Mouse (Mus musculus): ENCODE data around the gene Olfm2.
"Not testable (repeated sequence)": the region's sequence is repeated elsewhere in the genome, so short reads cannot be mapped to it uniquely, and the experiment has no call there.

Olfm2 gene

GRCm38 (mm10) chr9:20652260-20652658 lies 93.9 kb downstream of the Olfm2 start:
- DNase-seq (ENCODE audit: low spot score in 2 of 2), result no peak

- DNase-seq (ENCODE audit: low spot score in 2 of 2), result peak; percentile 98 to 99
These were observed 94.4 kb downstream of the Olfm2 start, which contains the start of gene Pin1 for GRCm38 (mm10) chr9:20651602-20652259. TSS of gene Pin1 (plus strand) at chr9:20652095.

DNA sequence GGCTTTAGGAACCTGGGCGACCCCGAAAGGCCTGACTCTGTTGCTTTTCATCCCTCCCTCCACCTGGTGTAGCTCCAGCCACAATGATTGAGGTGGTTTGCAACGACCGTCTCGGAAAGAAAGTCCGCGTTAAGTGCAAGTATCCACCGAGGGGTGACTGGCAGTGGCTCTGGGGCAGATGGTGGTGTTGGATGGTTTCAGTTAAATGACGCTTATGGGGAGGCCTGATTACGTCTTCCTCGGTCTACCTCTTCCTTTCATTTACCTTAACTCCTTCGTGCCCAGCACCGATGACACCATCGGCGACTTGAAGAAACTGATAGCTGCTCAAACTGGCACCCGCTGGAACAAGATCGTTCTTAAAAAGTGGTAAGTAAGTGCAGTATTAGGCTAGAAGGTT lies 101.0 kb downstream of the Olfm2 start:
- DNase-seq (ENCODE audit: low spot score in 2 of 2), result no peak

GRCm38 (mm10) chr9:20644360-20645081 lies 101.6 kb downstream of the Olfm2 start, which contains the start of gene Fbxl12:
TSS of gene Fbxl12 (minus strand) at chr9:20644767.
- DNase-seq (ENCODE audit: low spot score in 2 of 2), result peak in 1 of 2 experiments; percentile 71

DNA sequence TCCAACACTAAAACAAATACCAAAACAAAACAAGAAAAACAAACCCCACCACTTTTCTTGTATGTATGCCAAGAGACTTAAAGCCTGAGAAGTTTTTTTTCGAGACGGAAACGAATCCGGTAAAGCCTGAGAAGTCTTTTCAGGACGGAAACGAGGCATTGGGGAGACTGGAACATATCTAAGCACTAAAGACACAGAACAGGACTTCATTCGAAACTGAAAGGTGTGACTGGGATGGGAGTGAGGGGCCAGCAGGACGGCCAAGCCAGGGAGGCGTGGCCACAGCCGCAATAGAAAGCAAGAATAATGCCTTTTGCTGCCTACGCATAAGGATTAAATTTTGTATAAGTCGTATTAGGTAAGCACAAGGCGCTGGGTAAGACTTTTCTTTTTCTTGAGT lies 102.4 kb downstream of the Olfm2 start:
- DNase-seq (ENCODE audit: low spot score in 2 of 2), result no peak

DNA sequence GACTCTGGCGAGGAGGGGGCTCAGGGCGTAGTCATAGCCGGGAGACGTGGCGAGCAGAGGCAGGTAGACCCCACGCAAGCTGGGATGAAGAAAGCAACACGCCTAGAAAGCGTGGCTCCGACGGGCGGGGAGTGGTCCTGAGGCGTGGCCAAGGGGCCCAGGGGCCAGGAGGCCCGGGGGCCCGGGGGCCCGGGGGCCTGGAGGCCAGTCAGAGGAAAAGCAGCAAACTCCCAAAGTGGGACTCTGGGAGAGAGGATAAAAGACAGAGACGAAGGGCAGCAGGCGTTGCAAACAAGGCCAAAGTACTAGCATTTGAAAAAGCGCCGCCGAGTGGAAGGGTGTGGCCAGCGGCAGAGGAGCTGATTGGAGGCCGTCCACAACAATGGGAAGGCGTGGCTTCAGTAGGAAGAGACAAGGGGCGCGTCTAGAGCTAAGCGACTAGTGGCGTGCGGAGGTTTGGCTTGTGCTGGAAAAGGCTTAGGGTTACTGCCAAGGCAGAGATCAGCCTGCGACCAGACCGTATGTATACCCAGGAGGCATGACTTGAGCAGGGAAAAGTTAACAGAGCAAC lies 103.2 kb downstream of the Olfm2 start:
- DNase-seq (ENCODE audit: low spot score in 2 of 2), result peak in 1 of 2 experiments; percentile 47

GRCm38 (mm10) chr9:20642101-20642895 lies 103.9 kb downstream of the Olfm2 start, which contains the start of gene Ubl5:
TSS of gene Ubl5 (plus strand) at chr9:20642878.
- DNase-seq (ENCODE audit: low spot score in 2 of 2), result no peak

DNA sequence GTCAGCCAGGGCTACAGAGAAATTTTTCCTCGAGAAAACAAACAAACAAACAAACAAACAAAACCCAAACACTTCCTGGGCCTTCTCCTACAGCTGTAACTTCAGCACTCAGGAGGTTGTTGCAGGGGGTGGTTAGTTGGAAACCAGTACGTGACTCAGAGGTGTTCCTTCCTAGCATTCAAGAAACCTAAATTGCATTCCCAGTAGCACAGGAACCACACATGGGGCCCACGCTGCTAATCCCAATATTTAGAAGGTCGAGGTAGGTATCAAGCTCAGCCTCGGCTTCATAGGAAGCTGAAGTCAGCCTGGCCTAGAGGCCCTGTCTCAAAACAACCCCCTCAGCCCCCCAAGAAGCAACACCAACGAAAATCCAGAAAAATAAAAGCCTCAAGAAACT lies 104.6 kb downstream of the Olfm2 start:
- no peak for DNase-seq (ENCODE audit: low spot score in 2 of 2)

- DNase-seq (ENCODE audit: low spot score in 2 of 2), result no peak
These were observed 106.7 kb downstream of the Olfm2 start for GRCm38 (mm10) chr9:20639486-20639885.

- DNase-seq (ENCODE audit: low spot score in 2 of 2), result no peak
These were observed 107.6 kb downstream of the Olfm2 start for GRCm38 (mm10) chr9:20638552-20638951.

DNA sequence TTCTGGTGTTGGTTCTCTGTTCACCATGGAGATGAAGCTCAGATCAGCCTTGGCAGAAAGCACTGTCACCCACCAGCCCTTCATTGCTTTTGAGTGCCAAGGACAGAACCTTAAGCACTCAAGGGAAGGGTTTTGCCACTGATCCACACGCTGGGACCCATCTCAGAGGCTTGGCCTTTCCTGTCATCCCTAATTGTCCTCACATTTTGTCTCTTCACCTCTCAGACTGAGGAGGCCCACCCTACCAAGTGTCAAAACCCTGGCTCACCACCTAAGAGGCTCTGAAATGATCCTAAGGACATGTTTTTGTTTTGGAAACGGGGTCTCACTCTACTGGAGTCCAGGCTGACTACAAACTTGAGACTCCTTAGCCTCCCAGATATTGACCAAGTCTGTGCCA lies 109.4 kb downstream of the Olfm2 start:
- DNase-seq (ENCODE audit: low spot score in 2 of 2), result no peak

DNA sequence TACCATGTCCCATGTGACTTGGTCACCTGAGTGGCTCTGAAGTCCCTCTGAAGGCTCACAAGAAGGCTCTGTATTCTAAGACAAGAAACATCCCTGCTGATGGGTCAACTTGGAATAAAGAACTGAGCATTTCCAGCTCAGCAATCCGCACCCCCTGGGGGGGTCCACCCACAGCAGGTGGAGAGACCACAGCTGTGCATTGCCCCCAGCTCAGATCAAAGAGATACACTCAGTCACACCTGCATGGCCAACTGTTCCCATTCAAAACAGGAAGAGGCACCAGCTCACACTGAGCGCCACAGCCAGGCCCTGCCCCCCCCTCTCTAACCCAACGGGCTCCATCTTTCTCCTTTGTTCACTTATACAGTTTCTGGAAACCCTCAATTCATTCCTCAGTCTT lies 109.9 kb downstream of the Olfm2 start:
- no peak for DNase-seq (ENCODE audit: low spot score in 2 of 2)

DNA sequence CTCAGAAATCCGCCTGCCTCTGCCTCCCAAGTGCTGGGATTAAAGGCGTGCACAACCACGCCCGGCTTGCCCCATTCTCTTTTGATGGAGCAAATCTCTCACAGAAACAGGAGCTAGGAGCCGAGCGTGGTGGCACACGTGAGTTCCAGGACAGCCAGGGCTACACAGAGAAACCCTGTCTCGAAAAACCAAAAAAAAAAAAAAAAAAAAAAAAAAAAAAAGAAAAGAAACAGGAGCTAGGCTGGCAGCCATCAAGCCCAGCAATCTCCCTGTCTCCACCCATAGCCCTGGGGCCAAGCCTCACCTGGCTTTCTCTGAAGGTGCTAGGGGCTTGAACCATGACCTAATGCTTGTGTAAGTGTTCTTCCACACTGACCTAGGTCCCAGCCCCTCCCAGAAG lies 110.5 kb downstream of the Olfm2 start:
- not testable (repeated sequence) for DNase-seq (ENCODE audit: low spot score in 2 of 2)

GRCm38 (mm10) chr9:20631332-20631731 lies 114.8 kb downstream of the Olfm2 start:
- no peak for DNase-seq (ENCODE audit: low spot score in 2 of 2)
